Mouse (Mus musculus): ENCODE data around the gene Tmppe. TPM values are rescaled to one million over a fixed set of nuclear protein-coding genes. Genes with fewer than 3 reads are reported as not detected.

Tmppe gene
- total RNA-seq, 2 experiments from 2014 or later, result 1.4 to 1.5 TPM

DNA sequence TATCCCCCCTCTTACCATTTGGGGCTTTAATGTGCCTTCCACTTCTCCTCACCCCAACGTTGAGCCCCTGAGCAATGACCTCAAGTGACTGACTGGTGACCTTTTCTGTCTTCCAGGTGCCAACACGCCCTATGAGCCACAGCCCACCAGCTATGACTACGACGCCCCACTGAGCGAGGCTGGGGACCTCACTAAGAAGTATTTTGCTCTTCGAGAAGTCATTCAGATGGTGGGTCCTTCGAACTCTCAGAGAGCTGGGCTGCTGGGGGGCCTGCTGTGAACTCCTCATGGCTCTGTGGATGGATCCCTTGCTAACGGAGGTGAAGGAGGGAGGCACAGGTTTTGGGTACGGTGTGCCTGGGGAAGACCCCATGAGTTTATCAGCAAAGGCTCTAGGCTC is 42.0 kb downstream of the Tmppe start:
- DNase-seq, result no peak

DNA sequence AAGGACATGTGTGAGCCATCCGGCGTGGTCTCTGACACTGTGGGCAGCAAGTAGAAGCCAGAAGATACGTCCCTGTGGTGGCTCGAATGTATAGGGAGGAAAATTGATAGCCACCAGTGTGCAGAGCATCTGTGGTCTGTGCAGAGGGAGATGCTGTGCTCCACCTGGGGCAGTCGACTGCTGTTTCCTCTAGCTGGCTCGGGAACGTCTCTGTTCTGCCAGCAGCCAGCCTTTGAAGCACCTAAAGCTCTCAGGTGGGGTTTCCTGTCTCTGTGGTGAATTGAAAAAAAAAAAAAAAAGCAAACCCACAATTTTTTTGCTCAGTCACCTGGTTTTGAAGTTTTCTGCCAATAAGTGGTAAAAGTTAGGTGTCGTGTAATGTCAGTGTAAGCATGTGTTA is 42.4 kb downstream of the Tmppe start:
- DNase-seq, result no peak

DNA sequence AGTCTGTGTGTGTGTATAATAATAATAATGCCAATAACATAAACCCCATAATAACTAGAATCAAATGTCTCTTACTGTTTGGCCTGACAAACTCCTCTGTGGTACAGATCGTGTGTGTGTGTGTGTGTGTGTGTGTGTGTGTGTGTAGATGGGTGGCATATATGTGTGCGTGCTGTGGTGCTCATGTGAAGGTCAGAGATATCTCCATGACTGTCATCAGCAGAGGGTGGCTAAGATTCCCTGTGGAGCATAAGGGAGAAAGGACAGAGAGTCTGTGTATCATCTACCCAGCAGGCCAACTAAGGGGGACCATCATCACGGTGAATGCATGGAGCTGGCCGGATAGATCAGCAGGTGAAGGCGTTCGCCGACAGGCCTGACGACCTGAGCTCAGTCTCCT is 46.0 kb downstream of the Tmppe start:
- no peak for DNase-seq

DNA sequence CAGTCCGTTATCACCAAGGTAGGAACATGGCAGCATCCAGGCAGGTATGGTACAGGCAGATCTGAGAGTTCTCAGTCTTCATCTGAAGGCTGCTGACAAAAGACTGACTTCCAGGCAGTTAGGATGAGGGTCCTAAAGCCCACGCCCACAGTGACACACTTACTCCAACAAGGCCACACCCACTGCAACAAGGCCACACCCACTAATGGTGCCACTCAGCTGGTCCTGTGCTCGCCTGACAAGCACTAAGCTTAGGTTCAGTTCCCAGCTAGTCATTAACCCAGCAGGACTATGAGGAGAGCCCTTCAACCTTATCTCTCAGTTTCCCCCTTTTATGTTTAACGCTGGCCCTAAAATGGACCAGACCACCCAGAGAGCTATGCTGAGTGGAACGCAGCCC is 47.8 kb downstream of the Tmppe start:
- DNase-seq, result no peak

DNA sequence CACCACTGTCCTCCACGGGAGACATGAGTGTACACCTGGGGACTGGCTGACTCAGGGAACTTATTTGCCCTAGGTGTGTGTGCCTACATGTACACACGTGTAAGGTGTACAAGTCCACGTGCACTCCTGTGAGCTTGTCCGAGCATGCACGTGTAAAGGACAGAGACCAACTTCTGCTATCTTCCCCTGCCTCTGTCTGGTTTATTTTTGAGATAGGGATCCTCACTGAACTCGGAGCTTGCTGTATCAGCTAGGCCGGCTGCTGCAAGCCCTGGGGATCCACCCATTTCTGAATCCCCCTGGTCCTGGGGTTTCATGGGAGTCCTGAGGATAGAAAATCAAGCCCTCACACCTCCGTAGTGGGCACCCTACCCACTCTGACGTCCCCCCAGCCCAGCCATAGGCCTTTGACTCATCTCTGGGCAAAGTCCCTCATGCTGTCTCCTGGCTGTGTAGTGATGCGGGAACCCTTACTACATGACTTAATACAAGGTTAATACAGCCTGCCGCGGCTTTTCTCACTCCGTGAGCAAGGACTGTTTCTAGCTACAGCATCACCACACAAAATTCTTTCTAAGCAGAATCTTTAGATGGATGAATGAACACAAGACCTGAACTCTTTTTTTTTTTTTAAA is 48.3 kb downstream of the Tmppe start:
- DNase-seq, result no peak

DNA sequence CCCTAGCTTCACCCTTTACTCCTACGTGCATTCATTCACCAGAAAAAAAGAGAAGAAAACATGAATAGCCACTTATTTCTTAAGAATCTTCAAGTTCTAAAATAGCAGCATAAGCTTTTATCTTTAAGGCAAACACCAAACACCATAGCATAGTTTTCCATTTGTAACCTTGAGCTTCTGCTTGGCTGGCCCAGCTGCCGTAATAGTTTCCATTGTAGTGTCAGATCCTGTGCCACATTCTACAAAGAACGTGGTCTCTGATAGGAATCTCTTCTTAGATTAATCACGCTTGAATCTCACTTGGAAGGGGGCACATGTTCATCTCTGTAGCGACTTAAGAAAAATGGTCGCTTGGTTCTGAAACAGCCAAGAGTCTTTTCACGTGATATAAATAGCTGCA is 50.7 kb downstream of the Tmppe start:
- DNase-seq, result no peak

DNA sequence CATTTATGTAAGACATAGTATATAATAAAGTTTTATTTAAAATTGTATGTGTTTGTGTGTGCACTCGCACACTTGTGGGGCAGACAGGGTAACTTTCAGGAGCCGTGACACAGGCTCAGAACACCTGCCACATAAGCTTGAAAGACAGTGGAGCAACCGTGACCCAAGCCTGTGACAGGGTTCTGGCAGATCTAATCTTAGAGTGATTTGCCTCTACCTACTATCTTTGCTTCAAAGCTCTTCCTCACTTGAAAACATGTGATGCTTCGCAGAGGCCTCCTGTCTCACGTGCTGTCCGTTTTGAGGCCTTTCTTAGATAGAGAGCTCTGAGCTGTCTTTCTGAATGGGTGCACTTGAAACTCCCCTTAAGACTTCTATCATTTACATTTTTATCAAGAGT is 51.5 kb downstream of the Tmppe start:
- no peak for DNase-seq

DNA sequence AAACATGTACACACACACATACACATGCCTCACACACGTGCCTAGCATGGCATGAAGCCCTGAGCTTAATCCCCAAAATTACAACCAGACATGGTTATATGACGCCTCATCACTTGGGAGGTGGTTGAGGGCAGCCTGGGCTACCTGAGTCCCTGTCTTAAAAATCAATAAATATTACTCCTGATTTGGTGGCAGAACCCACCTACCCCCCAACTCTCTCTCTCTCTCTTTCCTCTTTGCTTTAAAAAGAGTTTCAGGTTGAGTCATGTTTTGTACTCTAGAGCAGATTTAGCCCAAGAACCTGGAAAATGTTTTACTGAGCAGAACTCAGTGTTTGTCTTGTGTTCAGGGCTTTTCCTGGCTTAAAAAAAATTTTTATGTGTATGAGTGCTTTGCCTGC is 54.5 kb downstream of the Tmppe start:
- DNase-seq, result no peak

Other genes starting within 250 kb of the Tmppe start
- gene Bcl2a1c, start 71.0 kb upstream of the Tmppe start, total RNA-seq (2021), result not detected
- gene Crtap, start 10.4 kb upstream of the Tmppe start, total RNA-seq (2021), result 10 to 100 TPM; 13.9 to 14.3 TPM
- 1 to 10 TPM; 3.9 to 5.4 TPM for gene Glb1, start within 50 bp of the Tmppe start, total RNA-seq (2021)
- not detected for gene Ccr4, start 103.8 kb downstream of the Tmppe start, total RNA-seq (2021)
- not detected for gene C130032M10Rik, start 114.6 kb downstream of the Tmppe start, total RNA-seq (2021)
- not detected for gene Trim71, start 163.3 kb downstream of the Tmppe start, total RNA-seq (2021)
- 10 to 100 TPM; 13.5 to 14.4 TPM for gene Cnot10, start 239.1 kb downstream of the Tmppe start, total RNA-seq (2021)